In genomic region chr17:5886943-5887800, GRCm38 (mm10) we compare ENCODE assay signal across 8 mouse cellular contexts. TPM values are rescaled to one million over a fixed set of nuclear protein-coding genes. Genes with fewer than 3 reads are reported as not detected.
DNase-seq lines count a peak whose midpoint lies in the region; ATAC-seq and TF ChIP-seq lines count a peak whose summit lies in the region.

No protein-coding gene starts in this region.

- ATAC-seq in G1E (ENCODE audit: extremely low read depth, insufficient number of reproducible peaks, low FRiP score, poor library complexity, severe bottlenecking) = no peak
- ATAC-seq in intestine, embryonic 14.5 days (replicated peaks; ENCODE audit: low FRiP score, low TSS enrichment, low read depth) = no peak
- peak; percentile 49; the same call in 1 of the 2 replicates for ATAC-seq in neural tube, embryonic 14.5 days (ENCODE audit: low read depth)

- TF ChIP-seq CTCF in G1E (IDR thresholded peaks at IDR 0.05; ENCODE audit: low read depth, low read length) = no peak

- no peak overlapping the region for H3K4me3 ChIP-seq in G1E (ENCODE audit: low read depth, low read length)
- no peak overlapping the region for H3K4me3 ChIP-seq in intestine, embryonic 14.5 days (ENCODE audit: low read depth, low read length)
- no peak overlapping the region for H3K4me3 ChIP-seq in neural tube, embryonic 14.5 days (ENCODE audit: low read depth, low read length)

- DNase-seq in layer of hippocampus, adult 11-12 months (ENCODE audit: low spot score) = peak; percentile 29
- no peak for DNase-seq in layer of hippocampus, adult 9-10 months (ENCODE audit: low spot score)
- DNase-seq in G1E (ENCODE audit: low spot score) = peak; percentile 11
- DNase-seq in adipocyte (ENCODE audit: low spot score) = peak; percentile 65
- no peak for DNase-seq in intestine, embryonic 14.5 days (ENCODE audit: low spot score)
- no peak for DNase-seq in gastrocnemius, postnatal 10 days
- DNase-seq in gastrocnemius, postnatal 25 days = no peak

- WGBS in intestine, embryonic 14.5 days = 61% methylated on average over 20 of the region's 20 CpGs
- WGBS in neural tube, embryonic 14.5 days = 69% methylated on average over 20 of the region's 20 CpGs

- H3K27me3 ChIP-seq in G1E (ENCODE audit: insufficient read depth, low read length) = no peaks in the 10 kb centered on the region
- no peaks in the 10 kb centered on the region for H3K27me3 ChIP-seq in intestine, embryonic 14.5 days (replicated peaks; ENCODE audit: control insufficient read depth, insufficient read depth, low read length)
- no peaks in the 10 kb centered on the region for H3K27me3 ChIP-seq in neural tube, embryonic 14.5 days (ENCODE audit: control insufficient read depth, insufficient read depth, low read length)

- no peak overlapping the region for H3K4me2 ChIP-seq in intestine, embryonic 14.5 days (ENCODE audit: low read length)
- no peak overlapping the region for H3K4me2 ChIP-seq in neural tube, embryonic 14.5 days (ENCODE audit: low read depth, low read length)

- H3K27ac ChIP-seq in intestine, embryonic 14.5 days (ENCODE audit: low read depth) = peak overlapping the region; percentile 22; the same call in 1 of the 2 replicates
- H3K27ac ChIP-seq in neural tube, embryonic 14.5 days (ENCODE audit: low read depth, low read length) = no peak overlapping the region

- H3K9ac ChIP-seq in intestine, embryonic 14.5 days (ENCODE audit: low read length) = no peak overlapping the region
- no peak overlapping the region for H3K9ac ChIP-seq in neural tube, embryonic 14.5 days (replicated peaks; ENCODE audit: low read depth, low read length)

- H3K4me1 ChIP-seq in G1E (ENCODE audit: insufficient read depth, low read depth, low read length) = peaks cover 37% of the 10 kb centered on the region
- H3K4me1 ChIP-seq in intestine, embryonic 14.5 days (replicated peaks; ENCODE audit: control insufficient read depth, insufficient read depth, low read length) = peaks cover 9% of the 10 kb centered on the region
- H3K4me1 ChIP-seq in neural tube, embryonic 14.5 days (ENCODE audit: control insufficient read depth, insufficient read depth, low read length) = 0 out of 2 replicates have a peak, but pooled peaks cover 6% of the 10 kb centered on the region

- H3K36me3 ChIP-seq in G1E (replicated peaks) = peaks cover 52% of the 10 kb centered on the region
- H3K36me3 ChIP-seq in intestine, embryonic 14.5 days (ENCODE audit: control insufficient read depth, insufficient read depth, low read length) = peaks cover 13% of the 10 kb centered on the region
- H3K36me3 ChIP-seq in neural tube, embryonic 14.5 days (ENCODE audit: control insufficient read depth, insufficient read depth, low read length) = no peaks in the 10 kb centered on the region

- H3K9me3 ChIP-seq in G1E (replicated peaks) = no peaks in the 10 kb centered on the region
- H3K9me3 ChIP-seq in intestine, embryonic 14.5 days (ENCODE audit: control insufficient read depth, low read length) = no peaks in the 10 kb centered on the region
- H3K9me3 ChIP-seq in neural tube, embryonic 14.5 days (ENCODE audit: control insufficient read depth, low read length) = no peaks in the 10 kb centered on the region

RNA-seq across cellular contexts. Expression of gene Snx9, which starts 46.0 kb away (rescaled TPM):
- total RNA-seq in G1E (2014; fragmentation: Nextera tagmentation) (55.5 and 59.7 TPM in 2 replicates), G1E (2017) (41.1 and 46.7 TPM in 2 replicates)
- 26.7 and 28.0 TPM in 2 replicates for polyA plus RNA-seq in G1E (2012)
- 41.5 and 42.7 TPM in 2 replicates for polyA plus RNA-seq in intestine, embryonic 14.5 days (2014; fragmentation: Nextera tagmentation; extraction: Ambion mirVana)
- 6.1 and 10.6 TPM in 2 replicates for polyA plus RNA-seq in neural tube, embryonic 14.5 days (2014; fragmentation: Nextera tagmentation; extraction: Ambion mirVana)
- 10 to 100 TPM; 28.2 to 29.8 TPM for total RNA-seq in gastrocnemius, postnatal 10 days (2021)
- total RNA-seq in gastrocnemius, postnatal 25 days (2021) = 10 to 100 TPM; 21.5 to 22.4 TPM

RNA-seq across cellular contexts. Expression of gene Synj2, which starts 53.9 kb away (rescaled TPM):
- total RNA-seq in G1E (2014; fragmentation: Nextera tagmentation) = not detected in 2 replicates
- total RNA-seq in G1E (2017) = 0.06 and 0.11 TPM in 2 replicates
- polyA plus RNA-seq in G1E (2012) = 0.02 TPM in 1 of 2 replicates, not detected in the other
- polyA plus RNA-seq in intestine, embryonic 14.5 days (2014; fragmentation: Nextera tagmentation; extraction: Ambion mirVana) = 9.0 and 10.0 TPM in 2 replicates
- polyA plus RNA-seq in neural tube, embryonic 14.5 days (2014; fragmentation: Nextera tagmentation; extraction: Ambion mirVana) = 1.7 and 2.2 TPM in 2 replicates
- total RNA-seq in gastrocnemius, postnatal 10 days (2021) = 10 to 100 TPM; 30.0 to 31.4 TPM
- total RNA-seq in gastrocnemius, postnatal 25 days (2021) = 10 to 100 TPM; 35.8 to 48.7 TPM

Comparison
In these comparisons a context has a peak if more than half of its experiments do, and no peak if none do; other contexts are left out.
1. DNase-seq: peak in layer of hippocampus, adult 11-12 months (single experiment), G1E (single experiment) and adipocyte (single experiment); none in layer of hippocampus, adult 9-10 months (single experiment), intestine, embryonic 14.5 days (single experiment), gastrocnemius, postnatal 10 days (single experiment) and gastrocnemius, postnatal 25 days (single experiment).
2. RNA of gene Synj2, which starts 53.9 kb away (total RNA-seq): 35.8 to 48.7 TPM in gastrocnemius, postnatal 25 days and 30.0 to 31.4 TPM in gastrocnemius, postnatal 10 days; 0.06 to 0.11 TPM in G1E; every median in the first group is over 10 times any median in the second.